Mouse (Mus musculus): ENCODE results near the gene Fuz. TPM values are rescaled to one million over a fixed set of nuclear protein-coding genes. Genes with fewer than 3 reads are reported as not detected.

Fuz gene
- total and polyA plus RNA-seq, 2 experiments from 2014 or later = 10.0 to 50.8 TPM

DNA sequence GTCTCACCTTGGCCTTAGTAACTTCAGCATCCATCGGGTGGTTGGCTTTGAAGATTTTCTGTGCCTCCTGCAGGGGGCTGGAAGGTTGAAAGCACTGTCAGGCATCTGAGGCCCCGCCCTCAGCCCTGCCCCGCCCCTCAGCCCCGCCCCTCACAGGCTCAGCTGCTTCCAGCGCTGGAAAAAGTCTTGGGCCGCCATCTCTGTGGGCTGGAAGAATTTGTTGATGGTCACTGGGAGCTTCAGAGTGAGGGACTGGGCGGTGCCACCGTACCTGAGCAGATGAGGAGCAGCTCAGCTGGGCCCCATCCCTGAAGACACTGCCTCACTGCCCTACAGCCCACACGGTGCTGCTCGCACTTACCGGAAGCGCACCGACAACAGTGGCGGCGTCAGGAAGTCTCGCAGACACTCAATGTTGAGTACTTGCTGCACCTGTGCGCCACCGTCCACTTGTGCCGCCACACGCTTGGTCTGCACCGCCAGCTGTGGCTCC lies 5.4 kb downstream of the Fuz start:
- H3K27ac ChIP-seq (ENCODE audit: low read depth) = peak overlapping the region; percentile 18; the same call in 1 of the 2 replicates
- no peak overlapping the region for H3K9ac ChIP-seq (replicated peaks; ENCODE audit: low read depth, low read length)
- peak; percentile 38; the same call in 1 of the 2 replicates for ATAC-seq (ENCODE audit: insufficient read depth, low read depth)
- TF ChIP-seq CTCF (IDR thresholded peaks at IDR 0.05; ENCODE audit: low read depth) = no peak
- TF ChIP-seq EP300 (IDR thresholded peaks at IDR 0.05; ENCODE audit: low read depth) = no peak
- 20% methylated on average over 21 of the region's 21 CpGs for WGBS
- no peaks in the 10 kb centered on the region for H3K27me3 ChIP-seq (ENCODE audit: control insufficient read depth, insufficient read depth, low read length)
- peak; percentile 60 for DNase-seq (ENCODE audit: low spot score)
- H3K4me2 ChIP-seq (ENCODE audit: low read depth, low read length) = peak overlapping the region; percentile 53
- peaks cover 62% of the 10 kb centered on the region for H3K36me3 ChIP-seq (replicated peaks; ENCODE audit: control insufficient read depth, insufficient read depth, low read length)
- peaks cover 8% of the 10 kb centered on the region for H3K4me1 ChIP-seq (ENCODE audit: control insufficient read depth, insufficient read depth)
- no peaks in the 10 kb centered on the region for H3K9me3 ChIP-seq (replicated peaks; ENCODE audit: control insufficient read depth, low read length)
- H3K4me3 ChIP-seq (ENCODE audit: low read depth, low read length) = peak overlapping the region; percentile 28

DNA sequence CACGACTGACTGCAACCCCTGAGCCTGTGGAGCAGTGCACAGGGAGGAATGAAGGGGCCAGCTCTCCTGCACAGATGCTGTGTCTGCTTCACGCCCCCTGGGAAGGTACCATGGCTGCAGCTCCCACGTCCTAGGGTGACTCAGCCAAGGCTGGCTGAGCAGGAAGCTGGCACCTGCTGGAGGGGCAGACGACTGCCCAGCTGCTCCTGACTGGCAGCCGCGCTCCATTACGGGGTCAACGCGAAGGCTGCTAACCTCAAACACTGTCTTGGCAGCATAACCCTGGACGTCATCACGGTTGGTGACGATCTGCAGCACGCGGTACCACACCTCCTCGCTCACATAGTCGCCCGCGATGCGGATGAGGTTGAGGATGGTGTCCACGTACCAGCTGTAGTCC lies 9.6 kb downstream of the Fuz start:
- Histone ChIP-seq H3K27ac (ENCODE audit: low read depth) (no peak overlapping the region), H3K27me3 (ENCODE audit: control insufficient read depth, insufficient read depth, low read length) (no peaks in the 10 kb centered on the region), H3K36me3 (replicated peaks; ENCODE audit: control insufficient read depth, insufficient read depth, low read length) (peaks cover 92% of the 10 kb centered on the region), H3K4me2 (ENCODE audit: low read depth, low read length) (no peak overlapping the region), H3K4me1 (ENCODE audit: control insufficient read depth, insufficient read depth) (no peaks in the 10 kb centered on the region), H3K9ac (replicated peaks; ENCODE audit: low read depth, low read length) (no peak overlapping the region), H3K9me3 (replicated peaks; ENCODE audit: control insufficient read depth, low read length) (no peaks in the 10 kb centered on the region), H3K4me3 (ENCODE audit: low read depth, low read length) (no peak overlapping the region)
- ATAC-seq (ENCODE audit: insufficient read depth, low read depth) (no peak), DNase-seq (ENCODE audit: low spot score) (no peak)
- WGBS = 83% methylated on average over 20 of the region's 20 CpGs
- TF ChIP-seq CTCF (IDR thresholded peaks at IDR 0.05; ENCODE audit: low read depth) = no peak
- TF ChIP-seq EP300 (IDR thresholded peaks at IDR 0.05; ENCODE audit: low read depth) = no peak

DNA sequence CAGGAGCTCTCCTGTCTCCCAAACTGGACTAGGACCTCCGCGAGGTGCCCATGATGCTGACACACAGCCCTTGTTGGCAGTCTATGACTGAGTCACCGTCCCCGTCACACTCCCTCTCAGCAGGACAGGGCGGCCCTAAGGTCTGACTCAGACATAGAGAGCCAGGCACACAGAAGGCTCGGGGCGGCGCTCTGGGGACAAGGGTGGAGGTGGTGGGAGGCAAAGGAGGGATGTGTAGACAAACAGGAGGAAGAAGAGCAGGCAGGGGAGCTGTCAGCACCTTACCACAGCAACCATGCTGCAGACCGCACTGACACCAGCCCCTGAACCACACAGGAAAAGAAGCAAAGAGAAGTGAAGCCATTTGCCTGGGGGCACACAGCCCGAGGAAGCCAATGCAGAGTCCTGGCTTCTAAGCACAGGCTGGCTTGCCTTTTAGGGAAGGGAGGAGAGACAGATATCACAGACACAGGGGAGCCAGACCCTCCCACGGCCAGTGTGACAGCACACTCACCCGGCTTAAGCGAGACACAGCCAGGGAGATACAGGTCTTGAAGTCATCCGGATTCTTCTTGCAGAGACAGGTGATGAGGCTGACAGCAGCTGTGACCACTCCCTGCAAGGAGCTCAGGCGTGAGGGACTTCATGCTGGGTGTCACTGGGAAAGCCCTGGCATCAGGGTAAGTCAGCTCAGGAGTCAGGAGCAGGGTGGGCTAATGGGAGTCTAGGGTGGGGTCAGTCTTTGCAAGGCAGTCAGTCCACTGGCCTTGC lies 13.0 kb downstream of the Fuz start:
- peaks cover 98% of the 10 kb centered on the region for H3K36me3 ChIP-seq (replicated peaks; ENCODE audit: control insufficient read depth, insufficient read depth, low read length)

DNA sequence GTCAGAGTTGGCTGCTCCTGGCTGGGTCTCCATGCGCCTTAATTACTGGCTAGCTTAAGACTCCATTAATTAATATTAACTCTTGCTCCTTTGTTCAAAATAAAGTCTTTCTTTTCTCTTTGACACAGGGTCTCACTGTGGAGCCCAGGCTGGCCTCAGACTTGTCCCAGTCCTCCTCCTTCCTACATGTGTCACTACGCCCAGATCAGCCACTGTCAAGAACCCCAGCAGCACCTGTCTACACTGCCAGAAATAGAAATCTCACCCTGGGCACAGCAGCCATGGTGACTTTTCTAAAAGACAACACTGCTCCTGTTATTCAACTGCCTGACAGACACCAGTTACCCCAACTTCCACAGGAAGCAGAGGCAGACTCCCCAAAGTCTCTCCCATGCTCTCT lies 18.5 kb downstream of the Fuz start:
- no peak overlapping the region for H3K4me2 ChIP-seq (ENCODE audit: low read depth, low read length)
- TF ChIP-seq EP300 (IDR thresholded peaks at IDR 0.05; ENCODE audit: low read depth) = no peak
- no peak for TF ChIP-seq CTCF (IDR thresholded peaks at IDR 0.05; ENCODE audit: low read depth)
- WGBS = 79% methylated on average over 2 of the region's 2 CpGs
- H3K27me3 ChIP-seq (ENCODE audit: control insufficient read depth, insufficient read depth, low read length) = no peaks in the 10 kb centered on the region
- no peak overlapping the region for H3K9ac ChIP-seq (replicated peaks; ENCODE audit: low read depth, low read length)
- H3K4me3 ChIP-seq (ENCODE audit: low read depth, low read length) = no peak overlapping the region
- H3K27ac ChIP-seq (ENCODE audit: low read depth) = no peak overlapping the region
- ATAC-seq (ENCODE audit: insufficient read depth, low read depth) (no peak), DNase-seq (ENCODE audit: low spot score) (no peak)
- no peaks in the 10 kb centered on the region for H3K9me3 ChIP-seq (replicated peaks; ENCODE audit: control insufficient read depth, low read length)
- H3K36me3 ChIP-seq (replicated peaks; ENCODE audit: control insufficient read depth, insufficient read depth, low read length) = peaks cover 58% of the 10 kb centered on the region
- H3K4me1 ChIP-seq (ENCODE audit: control insufficient read depth, insufficient read depth) = no peaks in the 10 kb centered on the region

More for the DNA sequence above, 13.0 kb downstream of the Fuz start:
- Histone ChIP-seq H3K27ac (ENCODE audit: low read depth) (no peak overlapping the region), H3K4me1 (ENCODE audit: control insufficient read depth, insufficient read depth) (no peaks in the 10 kb centered on the region), H3K9me3 (replicated peaks; ENCODE audit: control insufficient read depth, low read length) (no peaks in the 10 kb centered on the region), H3K4me2 (ENCODE audit: low read depth, low read length) (no peak overlapping the region), H3K27me3 (ENCODE audit: control insufficient read depth, insufficient read depth, low read length) (no peaks in the 10 kb centered on the region), H3K9ac (replicated peaks; ENCODE audit: low read depth, low read length) (no peak overlapping the region), H3K4me3 (ENCODE audit: low read depth, low read length) (no peak overlapping the region)
- no peak for ATAC-seq (ENCODE audit: insufficient read depth, low read depth)
- TF ChIP-seq EP300 (IDR thresholded peaks at IDR 0.05; ENCODE audit: low read depth) (no peak), CTCF (IDR thresholded peaks at IDR 0.05; ENCODE audit: low read depth) (no peak)
- DNase-seq (ENCODE audit: low spot score) = no peak
- WGBS = 73% methylated on average over 15 of the region's 15 CpGs

DNA sequence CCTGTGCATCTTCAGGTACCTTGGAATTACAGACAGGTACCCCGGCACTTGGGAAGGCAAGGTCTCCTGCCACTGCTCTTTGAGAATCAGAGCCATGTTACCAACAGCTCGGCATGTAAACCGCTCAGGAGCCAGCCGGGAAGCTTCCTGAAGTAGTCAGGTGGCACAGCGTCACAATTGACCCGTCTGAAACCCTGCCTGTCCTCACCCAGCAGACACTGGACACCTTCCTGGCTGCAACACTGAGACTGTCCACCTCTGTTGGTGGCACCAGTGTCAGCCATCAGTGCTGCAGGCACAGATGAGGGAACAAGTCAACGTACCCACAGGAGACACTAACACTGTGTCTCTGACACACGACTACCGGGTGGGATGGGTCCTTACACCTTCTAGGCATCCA lies 19.4 kb downstream of the Fuz start:
- ATAC-seq (ENCODE audit: insufficient read depth, low read depth) (no peak), DNase-seq (ENCODE audit: low spot score) (no peak)
- no peak overlapping the region for H3K4me2 ChIP-seq (ENCODE audit: low read depth, low read length)
- H3K4me3 ChIP-seq (ENCODE audit: low read depth, low read length) = no peak overlapping the region
- H3K27ac ChIP-seq (ENCODE audit: low read depth) = no peak overlapping the region
- 88% methylated on average over 9 of the region's 9 CpGs for WGBS
- H3K9ac ChIP-seq (replicated peaks; ENCODE audit: low read depth, low read length) = no peak overlapping the region
- no peaks in the 10 kb centered on the region for H3K9me3 ChIP-seq (replicated peaks; ENCODE audit: control insufficient read depth, low read length)
- TF ChIP-seq EP300 (IDR thresholded peaks at IDR 0.05; ENCODE audit: low read depth) (no peak), CTCF (IDR thresholded peaks at IDR 0.05; ENCODE audit: low read depth) (no peak)
- H3K27me3 ChIP-seq (ENCODE audit: control insufficient read depth, insufficient read depth, low read length) = no peaks in the 10 kb centered on the region
- peaks cover 48% of the 10 kb centered on the region for H3K36me3 ChIP-seq (replicated peaks; ENCODE audit: control insufficient read depth, insufficient read depth, low read length)
- H3K4me1 ChIP-seq (ENCODE audit: control insufficient read depth, insufficient read depth) = no peaks in the 10 kb centered on the region

Data from heart, postnatal 0 days (tissue).